Mouse (Mus musculus): ENCODE results near the gene 2010005H15Rik.
"Not testable (repeated sequence)": the region's sequence is repeated elsewhere in the genome, so short reads cannot be mapped to it uniquely, and the experiment has no call there.

Gene 2010005H15Rik

DNA sequence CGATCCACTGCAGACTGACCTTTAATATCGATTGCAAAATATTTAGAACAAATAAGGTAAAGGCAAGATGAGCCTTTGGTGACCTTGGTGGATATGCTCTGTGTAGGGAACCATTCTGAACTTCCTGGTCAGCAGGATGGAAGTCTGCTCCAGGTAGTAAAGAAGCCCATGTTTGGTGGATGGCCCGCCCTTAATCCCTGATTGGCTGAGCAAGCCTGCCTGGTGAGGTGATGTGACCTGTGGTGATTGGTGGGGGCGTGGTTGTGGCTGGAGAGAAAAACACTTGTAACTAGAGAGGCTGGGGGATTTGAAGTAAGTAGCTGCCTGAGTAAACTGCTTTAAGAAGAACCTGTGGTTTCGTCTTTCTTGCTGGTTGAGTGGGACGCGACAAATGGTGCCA, at the start of gene 2010005H15Rik:
Gene 2010005H15Rik, plus strand, starts transcription at position 301 of the 400 bp plus-strand sequence.
- not testable (repeated sequence) for DNase-seq (ENCODE audit: low read depth in 2 of 2, low spot score in 2 of 2)

GRCm38 (mm10) chr16:36176108-36176507, 45.2 kb upstream of the 2010005H15Rik start:
- no peak for DNase-seq (ENCODE audit: low read depth in 2 of 2, low spot score in 2 of 2)

DNA sequence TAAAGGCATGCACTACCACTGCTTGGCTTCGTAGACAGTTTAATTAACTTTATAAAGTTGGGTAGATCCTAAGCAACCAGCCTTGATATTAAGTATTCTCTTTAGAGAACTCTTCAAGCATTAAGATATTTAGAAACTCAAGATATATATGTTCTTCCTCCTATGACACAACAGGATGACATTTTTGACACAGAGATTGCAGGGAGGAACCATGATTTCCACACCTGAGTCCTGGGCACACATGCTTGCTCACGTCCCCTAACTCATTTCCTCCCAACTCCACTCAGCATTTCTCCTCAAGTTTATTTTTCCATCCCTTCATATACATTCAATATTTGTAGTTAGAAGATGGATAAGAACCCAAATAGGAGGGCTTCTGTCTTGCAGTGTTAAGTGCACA, 41.4 kb upstream of the 2010005H15Rik start:
- no peak for DNase-seq (ENCODE audit: low read depth in 2 of 2, low spot score in 2 of 2)

DNA sequence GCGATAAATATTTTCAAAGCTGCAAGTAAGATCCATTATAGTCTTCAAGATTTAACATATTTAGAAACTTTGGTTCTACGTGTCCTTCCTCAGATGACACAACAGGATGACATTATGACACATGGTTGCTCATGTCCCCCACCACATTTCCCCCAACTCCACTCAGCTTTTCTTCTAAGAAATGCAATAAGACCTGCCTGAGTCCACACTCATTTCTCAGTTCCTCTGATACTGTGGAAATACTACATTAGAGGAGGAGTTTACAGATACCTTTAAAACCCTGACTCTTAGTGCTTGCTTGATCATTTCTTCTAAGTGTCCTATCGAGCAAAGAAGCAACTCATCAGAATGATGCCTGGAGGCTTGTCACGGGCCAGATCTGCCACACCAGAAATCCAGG, 37.4 kb upstream of the 2010005H15Rik start, which contains the start of gene Gm5483:
Gene Gm5483, plus strand, starts transcription at position 301 of the 400 bp plus-strand sequence.
- DNase-seq (ENCODE audit: low read depth in 2 of 2, low spot score in 2 of 2): not testable (repeated sequence)

GRCm38 (mm10) chr16:36199226-36199625, 22.0 kb upstream of the 2010005H15Rik start:
- no peak for DNase-seq (ENCODE audit: low read depth in 2 of 2, low spot score in 2 of 2)

DNA sequence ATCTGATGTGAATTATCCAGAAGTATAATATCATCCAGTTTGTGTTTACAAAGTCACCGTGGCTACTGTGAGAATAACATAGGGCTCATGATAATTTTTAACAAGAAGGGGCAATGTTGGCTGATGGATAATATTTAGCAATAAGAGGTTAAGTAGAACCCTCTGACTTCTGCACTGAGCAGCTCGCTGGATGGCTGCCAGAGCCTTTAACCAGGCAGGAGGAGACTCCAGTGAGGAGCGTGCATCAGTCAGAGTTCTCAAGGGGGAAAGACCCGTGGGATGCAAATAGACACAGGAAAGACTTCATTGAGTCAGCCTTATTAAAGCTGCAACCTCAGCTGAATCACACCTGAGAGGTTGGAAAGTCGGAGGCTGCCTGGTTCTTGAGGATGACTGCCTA, 17.4 kb upstream of the 2010005H15Rik start:
- no peak for DNase-seq (ENCODE audit: low read depth in 2 of 2, low spot score in 2 of 2)

GRCm38 (mm10) chr16:36205684-36206083, 15.6 kb upstream of the 2010005H15Rik start:
- not testable (repeated sequence) for DNase-seq (ENCODE audit: low read depth in 2 of 2, low spot score in 2 of 2)

GRCm38 (mm10) chr16:36209967-36210453, 11.3 kb upstream of the 2010005H15Rik start, which contains the start of gene Gm5416:
Gene Gm5416, plus strand, starts transcription at chr16:36210403.
- DNase-seq (ENCODE audit: low read depth in 2 of 2, low spot score in 2 of 2): no peak

- DNase-seq (ENCODE audit: low read depth in 2 of 2, low spot score in 2 of 2): not testable (repeated sequence)
These were observed 39.3 kb downstream of the 2010005H15Rik start for GRCm38 (mm10) chr16:36260585-36260984.

DNA sequence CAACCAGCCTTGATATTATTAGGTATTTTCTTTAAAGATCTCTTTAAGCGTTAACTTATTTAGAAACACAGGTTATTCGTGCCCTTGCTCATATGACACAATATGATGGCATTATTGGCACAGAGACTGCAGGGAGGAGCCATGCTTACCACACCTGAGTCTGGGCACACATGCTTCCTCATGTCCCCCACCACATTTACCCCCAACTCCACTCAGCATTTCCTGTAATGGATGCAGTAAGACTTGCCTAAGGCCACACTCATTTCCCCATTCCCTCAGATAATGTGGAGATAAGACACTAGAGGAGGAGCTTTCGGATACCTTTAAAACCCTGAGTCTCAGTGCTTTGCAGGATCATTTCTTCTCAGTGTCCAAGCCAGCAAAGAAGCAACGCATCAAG, 55.5 kb downstream of the 2010005H15Rik start, which contains the start of gene Stfa1:
Gene Stfa1, plus strand, starts transcription at position 156 of the 400 bp plus-strand sequence.
- DNase-seq (ENCODE audit: low read depth in 2 of 2, low spot score in 2 of 2): not testable (repeated sequence)

DNA sequence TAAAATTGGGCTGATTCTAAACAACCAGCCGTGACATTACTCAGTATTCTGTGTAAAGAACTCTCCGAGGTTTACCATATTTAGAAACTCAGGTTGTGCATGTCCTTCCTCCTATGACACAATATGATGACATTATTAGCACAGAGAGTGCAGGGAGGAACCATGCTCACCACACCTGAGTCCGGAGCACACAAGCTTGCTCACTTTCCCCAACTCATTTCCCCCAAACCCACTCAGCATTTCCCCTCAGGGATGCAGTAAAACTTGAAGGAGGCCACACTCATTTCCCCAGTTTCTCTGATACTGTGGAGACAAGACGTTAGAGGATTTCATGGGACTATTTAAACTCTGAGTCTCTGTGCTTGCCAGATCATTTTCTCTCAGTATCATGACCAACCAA, 67.9 kb downstream of the 2010005H15Rik start:
- no peak for DNase-seq (ENCODE audit: low read depth in 2 of 2, low spot score in 2 of 2)

Measured in CD8-positive naive resting alpha-beta T cell, adult 2 months (primary cell).